Mouse (Mus musculus) spleen, embryonic (tissue): ENCODE data around the gene Lyrm9.

Experiments used
- CTCF ChIA-PET: fragments of 350-600 bp; sonication (Branson Sonifier 250); formaldehyde crosslinking; loops from one replicate; lab custom pipeline; 2022; lab: Charles Lee

Lyrm9 gene

GRCm38 (mm10) chr11:78849859-78850258 lies 23.5 kb downstream of the Lyrm9 start:
- CTCF ChIA-PET: no interaction called here

GRCm38 (mm10) chr11:78851216-78851870 lies 25.0 kb downstream of the Lyrm9 start:
- CTCF ChIA-PET: no interaction called here

- CTCF ChIA-PET: no interaction called here
Observed at GRCm38 (mm10) chr11:78851871-78852265, 25.5 kb downstream of the Lyrm9 start.

- CTCF ChIA-PET: interaction anchor here (0.5 kb wide), 1 partner anchor 755 kb away, joined by 6 read pairs; no protein-coding TSS in a partner anchor
Observed at GRCm38 (mm10) chr11:78852529-78852928, 26.1 kb downstream of the Lyrm9 start.

- CTCF ChIA-PET: interaction anchor here (0.6 kb wide), 1 partner anchor 1195 kb away, joined by 7 read pairs; no protein-coding TSS in a partner anchor
Observed at GRCm38 (mm10) chr11:78856310-78856709, 29.9 kb downstream of the Lyrm9 start.

- CTCF ChIA-PET: interaction anchor here (0.7 to 0.8 kb wide), 3 partner anchors 96 to 297 kb away, joined by 4 to 7 read pairs (median 4); no protein-coding TSS in a partner anchor
Observed at GRCm38 (mm10) chr11:78857611-78858010, 31.2 kb downstream of the Lyrm9 start.

- CTCF ChIA-PET: no interaction called here
Observed at GRCm38 (mm10) chr11:78863898-78864297, 37.5 kb downstream of the Lyrm9 start.

GRCm38 (mm10) chr11:78864567-78865278 lies 38.3 kb downstream of the Lyrm9 start:
- CTCF ChIA-PET: no interaction called here

- CTCF ChIA-PET: no interaction called here
Observed at GRCm38 (mm10) chr11:78865314-78865713, 38.9 kb downstream of the Lyrm9 start.

- CTCF ChIA-PET: no interaction called here
Observed at GRCm38 (mm10) chr11:78866486-78866885, 40.1 kb downstream of the Lyrm9 start.

GRCm38 (mm10) chr11:78867696-78868095 lies 41.3 kb downstream of the Lyrm9 start:
- CTCF ChIA-PET: no interaction called here

GRCm38 (mm10) chr11:78869205-78869604 lies 42.8 kb downstream of the Lyrm9 start:
- CTCF ChIA-PET: interaction anchor here (0.6 kb wide), 1 partner anchor 1244 kb away, joined by 6 read pairs; no protein-coding TSS in a partner anchor

GRCm38 (mm10) chr11:78870891-78871290 lies 44.5 kb downstream of the Lyrm9 start:
- CTCF ChIA-PET: no interaction called here

GRCm38 (mm10) chr11:78872782-78873181 lies 46.4 kb downstream of the Lyrm9 start:
- CTCF ChIA-PET: no interaction called here

GRCm38 (mm10) chr11:78879727-78880126 lies 53.3 kb downstream of the Lyrm9 start:
- CTCF ChIA-PET: no interaction called here

- CTCF ChIA-PET: no interaction called here
Observed at GRCm38 (mm10) chr11:78886693-78887092, 60.3 kb downstream of the Lyrm9 start.

- CTCF ChIA-PET: no interaction called here
Observed at GRCm38 (mm10) chr11:78887102-78887971, 61.0 kb downstream of the Lyrm9 start.

- CTCF ChIA-PET: no interaction called here
Observed at GRCm38 (mm10) chr11:78889156-78889555, 62.8 kb downstream of the Lyrm9 start.
